Mouse (Mus musculus): Measurements from ENCODE around the gene Use1. TPM values are rescaled to one million over a fixed set of nuclear protein-coding genes. Genes with fewer than 3 reads are reported as not detected.
A peak's percentile ranks its signal among the peaks of the same experiment; 100 is the strongest.

Gene Use1
- polyA plus RNA-seq, 1 experiment from 2014 or later: 118 TPM

DNA sequence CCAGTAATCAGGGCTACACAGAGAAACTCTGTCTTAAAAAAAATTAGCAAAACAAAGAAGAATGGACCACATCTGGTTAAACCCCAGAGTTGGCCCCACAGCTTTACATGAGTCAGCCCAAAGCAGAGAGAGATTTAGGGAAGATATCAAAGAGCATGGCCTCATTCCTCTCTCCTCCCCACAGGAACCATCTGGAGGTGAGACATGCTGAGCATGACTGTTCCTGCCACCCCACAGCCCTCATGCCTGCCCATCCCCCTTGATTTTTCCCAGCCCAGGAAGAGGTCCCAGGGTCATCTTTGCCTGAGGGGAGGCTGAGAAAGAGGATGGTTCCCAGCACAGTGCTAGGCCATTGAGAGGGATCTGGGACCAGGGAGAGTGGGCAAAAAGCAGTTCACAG is 1.7 kb downstream of the Use1 start:
- Histone ChIP-seq H3K4me2 (peak overlapping the region; percentile 72), H3K4me3 (no peak overlapping the region; the same call in 1 of the 2 replicates), H3K27me3 (no peaks in the 10 kb centered on the region), H3K9ac (peak overlapping the region; percentile 77; the same call in 1 of the 2 replicates), H3K36me3 (peaks cover 20% of the 10 kb centered on the region), H3K4me1 (peaks cover 31% of the 10 kb centered on the region), H3K27ac (no peak overlapping the region; the same call in 1 of the 2 replicates), H3K9me3 (no peaks in the 10 kb centered on the region)
- no peak for ATAC-seq (ENCODE audit: insufficient number of reproducible peaks, insufficient read depth, low FRiP score, low TSS enrichment, low read depth)

GRCm38 (mm10) chr8:71369040-71369718 is 2.5 kb downstream of the Use1 start:
- peaks cover 28% of the 10 kb centered on the region for H3K36me3 ChIP-seq

GRCm38 (mm10) chr8:71370711-71371235 is 4.1 kb downstream of the Use1 start:
- peak overlapping the region; percentile 84; the same call in 1 of the 2 replicates for H3K27ac ChIP-seq
- H3K9ac ChIP-seq: no peak overlapping the region

More at GRCm38 (mm10) chr8:71369040-71369718, 2.5 kb downstream of the Use1 start:
- no peak for ATAC-seq (ENCODE audit: insufficient number of reproducible peaks, insufficient read depth, low FRiP score, low TSS enrichment, low read depth)
- H3K9me3 ChIP-seq: no peaks in the 10 kb centered on the region
- H3K4me2 ChIP-seq: no peak overlapping the region
- no peak overlapping the region for H3K4me3 ChIP-seq
- peak overlapping the region; percentile 21; the same call in 1 of the 2 replicates for H3K9ac ChIP-seq
- H3K27me3 ChIP-seq: no peaks in the 10 kb centered on the region
- no peak overlapping the region for H3K27ac ChIP-seq
- peaks cover 31% of the 10 kb centered on the region for H3K4me1 ChIP-seq
- 88% methylated on average over 10 of the region's 10 CpGs for WGBS

GRCm38 (mm10) chr8:71371236-71371848 is 4.7 kb downstream of the Use1 start, which contains the start of gene Ocel1:
Gene Ocel1, plus strand, starts transcription at chr8:71371298.
- Histone ChIP-seq H3K36me3 (peaks cover 44% of the 10 kb centered on the region), H3K9ac (peak within 1 kb of the TSS; percentile 70), H3K4me2 (peak within 1 kb of the TSS; percentile 57), H3K27ac (peak within 1 kb of the TSS; percentile 84), H3K9me3 (no peaks in the 10 kb centered on the region), H3K4me3 (peak within 1 kb of the TSS; percentile 65), H3K27me3 (0 out of 2 replicates have a peak, but pooled peaks cover under 1% of the 10 kb centered on the region), H3K4me1 (peaks cover 38% of the 10 kb centered on the region)
- under 1% methylated on average over 68 of the region's 68 CpGs for WGBS
- ATAC-seq (ENCODE audit: insufficient number of reproducible peaks, insufficient read depth, low FRiP score, low TSS enrichment, low read depth): peak; percentile 81

More at GRCm38 (mm10) chr8:71370711-71371235, 4.1 kb downstream of the Use1 start:
- Histone ChIP-seq H3K27me3 (no peaks in the 10 kb centered on the region), H3K4me2 (peak overlapping the region; percentile 57), H3K9me3 (no peaks in the 10 kb centered on the region), H3K36me3 (peaks cover 44% of the 10 kb centered on the region), H3K4me3 (peak overlapping the region; percentile 65), H3K4me1 (peaks cover 38% of the 10 kb centered on the region)
- no peak for ATAC-seq (ENCODE audit: insufficient number of reproducible peaks, insufficient read depth, low FRiP score, low TSS enrichment, low read depth)
- WGBS: 24% methylated on average over 5 of the region's 5 CpGs

DNA sequence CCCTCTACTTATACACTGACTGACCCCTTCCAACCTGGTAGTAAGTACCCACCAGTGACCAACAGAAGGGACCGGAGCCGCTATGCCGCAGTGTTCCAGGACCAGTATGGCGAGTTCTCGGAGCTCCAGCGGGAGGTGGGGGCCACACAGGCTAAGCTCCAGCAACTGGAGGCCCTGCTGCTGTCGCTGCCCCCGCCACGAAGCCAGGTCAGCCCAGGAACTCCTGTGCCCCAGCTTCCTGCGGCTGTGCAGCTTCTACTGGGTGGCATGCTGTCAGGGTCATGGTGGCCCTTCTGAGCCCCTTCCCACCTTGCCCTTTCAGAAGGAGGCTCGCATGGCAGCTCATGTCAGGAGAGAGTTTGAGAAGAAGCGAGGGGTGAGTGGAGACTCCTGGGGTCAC is 5.8 kb downstream of the Use1 start:
- whole genome bisulfite sequencing: 84% methylated on average over 12 of the region's 12 CpGs
- no peak overlapping the region for H3K9ac ChIP-seq

GRCm38 (mm10) chr8:71373000-71373399 is 6.4 kb downstream of the Use1 start:
- ATAC-seq (ENCODE audit: insufficient number of reproducible peaks, insufficient read depth, low FRiP score, low TSS enrichment, low read depth): no peak
- no peaks in the 10 kb centered on the region for H3K9me3 ChIP-seq
- peaks cover 57% of the 10 kb centered on the region for H3K36me3 ChIP-seq
- H3K4me3 ChIP-seq: no peak overlapping the region
- H3K27ac ChIP-seq: no peak overlapping the region
- peaks cover 6% of the 10 kb centered on the region; the same call in 1 of the 2 replicates for H3K27me3 ChIP-seq
- WGBS: 85% methylated on average over 3 of the region's 3 CpGs
- H3K4me2 ChIP-seq: no peak overlapping the region
- peaks cover 40% of the 10 kb centered on the region for H3K4me1 ChIP-seq
- no peak overlapping the region for H3K9ac ChIP-seq

More for the DNA sequence above, 5.8 kb downstream of the Use1 start:
- peaks cover 45% of the 10 kb centered on the region for H3K4me1 ChIP-seq
- peaks cover 52% of the 10 kb centered on the region for H3K36me3 ChIP-seq
- no peak overlapping the region for H3K4me2 ChIP-seq
- no peak overlapping the region for H3K4me3 ChIP-seq
- H3K9me3 ChIP-seq: no peaks in the 10 kb centered on the region
- ATAC-seq (ENCODE audit: insufficient number of reproducible peaks, insufficient read depth, low FRiP score, low TSS enrichment, low read depth): no peak
- H3K27me3 ChIP-seq: peaks cover 6% of the 10 kb centered on the region; the same call in 1 of the 2 replicates
- no peak overlapping the region for H3K27ac ChIP-seq

- H3K27ac ChIP-seq: no peak overlapping the region
- no peak for ATAC-seq (ENCODE audit: insufficient number of reproducible peaks, insufficient read depth, low FRiP score, low TSS enrichment, low read depth)
- no peak overlapping the region for H3K9ac ChIP-seq
- WGBS: 76% methylated on average over 17 of the region's 17 CpGs
- H3K4me2 ChIP-seq: no peak overlapping the region
- H3K4me1 ChIP-seq: peaks cover 47% of the 10 kb centered on the region
- H3K4me3 ChIP-seq: no peak overlapping the region
- H3K27me3 ChIP-seq: peaks cover 6% of the 10 kb centered on the region; the same call in 1 of the 2 replicates
- peaks cover 48% of the 10 kb centered on the region for H3K36me3 ChIP-seq
- no peaks in the 10 kb centered on the region for H3K9me3 ChIP-seq
Measured at GRCm38 (mm10) chr8:71374616-71375206, 8.1 kb downstream of the Use1 start.

GRCm38 (mm10) chr8:71375581-71376422 is 9.2 kb downstream of the Use1 start:
- Histone ChIP-seq H3K4me2 (peak overlapping the region; percentile 64), H3K4me1 (peaks cover 55% of the 10 kb centered on the region), H3K9ac (peak overlapping the region; percentile 60), H3K4me3 (peak overlapping the region; percentile 32), H3K27ac (no peak overlapping the region), H3K27me3 (peaks cover 6% of the 10 kb centered on the region; the same call in 1 of the 2 replicates), H3K36me3 (peaks cover 46% of the 10 kb centered on the region), H3K9me3 (no peaks in the 10 kb centered on the region)
- 8% methylated on average over 74 of the region's 74 CpGs for WGBS
- ATAC-seq (ENCODE audit: insufficient number of reproducible peaks, insufficient read depth, low FRiP score, low TSS enrichment, low read depth): no peak

GRCm38 (mm10) chr8:71376423-71377030 is 9.9 kb downstream of the Use1 start:
- Histone ChIP-seq H3K9ac (peak overlapping the region; percentile 60), H3K9me3 (no peaks in the 10 kb centered on the region), H3K4me3 (peak overlapping the region; percentile 32), H3K4me1 (peaks cover 55% of the 10 kb centered on the region), H3K4me2 (peak overlapping the region; percentile 64), H3K36me3 (peaks cover 46% of the 10 kb centered on the region), H3K27me3 (peaks cover 6% of the 10 kb centered on the region; the same call in 1 of the 2 replicates), H3K27ac (no peak overlapping the region)
- ATAC-seq (ENCODE audit: insufficient number of reproducible peaks, insufficient read depth, low FRiP score, low TSS enrichment, low read depth): no peak
- WGBS: 47% methylated on average over 8 of the region's 8 CpGs

DNA sequence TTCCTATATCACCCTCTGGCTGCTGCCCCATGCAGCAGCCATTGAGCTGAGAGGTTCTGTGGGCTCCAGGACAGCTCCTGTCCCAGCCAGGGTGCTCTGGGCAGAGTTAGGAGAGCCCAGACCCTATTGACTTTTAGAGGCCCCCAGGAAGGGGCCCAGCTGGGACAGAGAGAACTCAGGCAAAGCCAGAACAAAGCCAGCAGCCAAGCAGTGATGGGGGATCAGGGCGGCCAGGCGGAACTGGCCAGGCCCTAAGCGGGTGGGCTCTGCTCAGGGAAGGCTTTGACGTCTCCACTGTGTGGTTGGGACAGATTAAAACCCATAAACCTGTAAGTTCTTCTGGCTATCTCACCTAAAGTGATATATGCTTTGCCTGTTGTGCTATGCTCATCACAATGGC is 12.4 kb downstream of the Use1 start:
- Histone ChIP-seq H3K4me1 (peaks cover 67% of the 10 kb centered on the region), H3K4me2 (peak overlapping the region; percentile 97), H3K4me3 (peak overlapping the region; percentile 84; the same call in 1 of the 2 replicates), H3K27me3 (peaks cover 6% of the 10 kb centered on the region; the same call in 1 of the 2 replicates), H3K36me3 (peaks cover 35% of the 10 kb centered on the region), H3K9ac (0 out of 2 replicates have a peak overlapping the region, but pooled peaks have one; percentile 90), H3K27ac (no peak overlapping the region), H3K9me3 (no peaks in the 10 kb centered on the region)
- WGBS: 50% methylated on average over 4 of the region's 4 CpGs
- ATAC-seq (ENCODE audit: insufficient number of reproducible peaks, insufficient read depth, low FRiP score, low TSS enrichment, low read depth): no peak
